8 mouse cellular contexts compared by ENCODE assay signal in genomic region chr2:35610168-35610951, GRCm38 (mm10). TPM values are rescaled to one million over a fixed set of nuclear protein-coding genes. Genes with fewer than 3 reads are reported as not detected.
DNase-seq lines count a peak whose midpoint lies in the region; ATAC-seq and TF ChIP-seq lines count a peak whose summit lies in the region.

No protein-coding gene starts in this region.

- 15% methylated on average over 11 of the region's 11 CpGs for WGBS in kidney, embryonic 16.5 days
- 26% methylated on average over 11 of the region's 11 CpGs for WGBS in heart, embryonic 16.5 days
- WGBS in limb, embryonic 14.5 days = 2% methylated on average over 11 of the region's 11 CpGs

- no peaks in the 10 kb centered on the region for H3K36me3 ChIP-seq in kidney, embryonic 16.5 days (ENCODE audit: insufficient read depth, low read length)
- no peaks in the 10 kb centered on the region for H3K36me3 ChIP-seq in heart, embryonic 16.5 days (ENCODE audit: control insufficient read depth, insufficient read depth)
- no peaks in the 10 kb centered on the region for H3K36me3 ChIP-seq in limb, embryonic 14.5 days (ENCODE audit: control insufficient read depth, insufficient read depth, low read length)

- DNase-seq in kidney, adult 11 months = no peak
- no peak for DNase-seq in limb, embryonic 14.5 days (ENCODE audit: low spot score)
- peak; percentile 60 to 71 for DNase-seq in right cerebral cortex, postnatal 36 days (ENCODE audit: low spot score in 2 of 2)
- no peak for DNase-seq in adrenal gland, adult 18-20 months (ENCODE audit: low spot score in 2 of 2)
- no peak for DNase-seq in gastrocnemius, adult 18-20 months (ENCODE audit: low spot score)

- ATAC-seq in kidney, embryonic 16.5 days (ENCODE audit: low FRiP score, low TSS enrichment) = no peak
- ATAC-seq in heart, embryonic 16.5 days (replicated peaks; ENCODE audit: extremely low read depth, insufficient read depth, low FRiP score) = no peak
- ATAC-seq in limb, embryonic 14.5 days (ENCODE audit: low FRiP score, low read depth) = peak; percentile 49; the same call in 1 of the 2 replicates

- peak overlapping the region; percentile 9; the same call in 1 of the 2 replicates for H3K4me2 ChIP-seq in kidney, embryonic 16.5 days (replicated peaks; ENCODE audit: low read depth, low read length)
- H3K4me2 ChIP-seq in heart, embryonic 16.5 days (ENCODE audit: low read depth, low read length) = peak overlapping the region; percentile 24; the same call in 1 of the 2 replicates
- H3K4me2 ChIP-seq in limb, embryonic 14.5 days (replicated peaks; ENCODE audit: low read depth, low read length, severe bottlenecking) = peak overlapping the region; percentile 43

- peaks cover 59% of the 10 kb centered on the region for H3K4me1 ChIP-seq in kidney, embryonic 16.5 days (ENCODE audit: insufficient read depth, low read length)
- peaks cover 19% of the 10 kb centered on the region for H3K4me1 ChIP-seq in cortical plate, adult 2 months (ENCODE audit: control insufficient read depth, insufficient read depth, low read length)
- H3K4me1 ChIP-seq in heart, embryonic 16.5 days (ENCODE audit: control insufficient read depth, insufficient read depth, low read length) = peaks cover 73% of the 10 kb centered on the region
- peaks cover 44% of the 10 kb centered on the region for H3K4me1 ChIP-seq in limb, embryonic 14.5 days (ENCODE audit: control insufficient read depth, insufficient read depth, low read length)

- TF ChIP-seq CTCF in cortical plate, adult 2 months (IDR thresholded peaks at IDR 0.05; ENCODE audit: extremely low read depth, insufficient read depth, low read length) = no peak

- no peaks in the 10 kb centered on the region for H3K27me3 ChIP-seq in kidney, embryonic 16.5 days (ENCODE audit: insufficient read depth, low read length)
- H3K27me3 ChIP-seq in heart, embryonic 16.5 days (ENCODE audit: control insufficient read depth, insufficient read depth, low read length) = no peaks in the 10 kb centered on the region
- H3K27me3 ChIP-seq in limb, embryonic 14.5 days (ENCODE audit: control insufficient read depth, insufficient read depth, low read length) = no peaks in the 10 kb centered on the region

- no peak for TF ChIP-seq POLR2A in cortical plate, adult 2 months (IDR thresholded peaks at IDR 0.05; ENCODE audit: extremely low read depth, insufficient read depth, low read length)
- TF ChIP-seq POLR2A in limb, embryonic 14.5 days (IDR thresholded peaks at IDR 0.05; ENCODE audit: borderline replicate concordance, extremely low read depth, insufficient read depth, insufficient read length) = no peak

- H3K4me3 ChIP-seq in kidney, embryonic 16.5 days (ENCODE audit: low read length) = no peak overlapping the region
- no peak overlapping the region for H3K4me3 ChIP-seq in cortical plate, adult 2 months (ENCODE audit: insufficient read depth, low read length)
- H3K4me3 ChIP-seq in heart, embryonic 16.5 days (ENCODE audit: low read length) = no peak overlapping the region
- H3K4me3 ChIP-seq in limb, embryonic 14.5 days (replicated peaks; ENCODE audit: low read length) = no peak overlapping the region

- H3K9me3 ChIP-seq in kidney, embryonic 16.5 days (ENCODE audit: low read length) = no peaks in the 10 kb centered on the region
- no peaks in the 10 kb centered on the region for H3K9me3 ChIP-seq in heart, embryonic 16.5 days (replicated peaks; ENCODE audit: control insufficient read depth, low read length)
- H3K9me3 ChIP-seq in limb, embryonic 14.5 days (ENCODE audit: control insufficient read depth, low read length) = no peaks in the 10 kb centered on the region

- H3K27ac ChIP-seq in kidney, embryonic 16.5 days (ENCODE audit: low read length) = no peak overlapping the region
- peak overlapping the region; percentile 11; the same call in 1 of the 2 replicates for H3K27ac ChIP-seq in cortical plate, adult 2 months (ENCODE audit: insufficient read depth, low read length)
- H3K27ac ChIP-seq in heart, embryonic 16.5 days (ENCODE audit: low read length) = peak overlapping the region; percentile 70
- peak overlapping the region; percentile 43; the same call in 1 of the 2 replicates for H3K27ac ChIP-seq in limb, embryonic 14.5 days (replicated peaks; ENCODE audit: low read depth, low read length)

- H3K9ac ChIP-seq in kidney, embryonic 16.5 days (replicated peaks; ENCODE audit: low read length) = 0 out of 2 replicates have a peak overlapping the region, but pooled peaks have one; percentile 15
- peak overlapping the region; percentile 21 for H3K9ac ChIP-seq in heart, embryonic 16.5 days (ENCODE audit: low read length)
- no peak overlapping the region; the same call in 1 of the 2 replicates for H3K9ac ChIP-seq in limb, embryonic 14.5 days (ENCODE audit: low read depth, low read length, severe bottlenecking)

RNA-seq across cellular contexts. Expression of gene Dab2ip, which starts 52.3 kb away (rescaled TPM):
- 26.3 and 28.5 TPM in 2 replicates for polyA plus RNA-seq in kidney, embryonic 16.5 days (2015; fragmentation: Nextera tagmentation; extraction: Ambion mirVana)
- 114 and 120 TPM in 2 replicates for polyA plus RNA-seq in cortical plate, adult 2 months (2012; rRNA removed)
- polyA plus RNA-seq in heart, embryonic 16.5 days (2015; fragmentation: Nextera tagmentation; extraction: Ambion mirVana) = 27.1 and 32.9 TPM in 2 replicates
- 69.8 and 89.3 TPM in 2 replicates for polyA plus RNA-seq in limb, embryonic 14.5 days (2012; rRNA removed)
- polyA plus RNA-seq in limb, embryonic 14.5 days (2014; fragmentation: Nextera tagmentation; extraction: Ambion mirVana) = 62.2 and 69.8 TPM in 2 replicates
- 10 to 100 TPM; 43.5 to 87.3 TPM for total RNA-seq in adrenal gland, adult 18-20 months (2021)
- total RNA-seq in gastrocnemius, adult 18-20 months (2021) = 10 to 100 TPM; 41.7 to 46.3 TPM

Comparison
In these comparisons a context has a peak if more than half of its experiments do, and no peak if none do; other contexts are left out.
1. DNase-seq: peak in right cerebral cortex, postnatal 36 days (2 of 2); none in kidney, adult 11 months (single experiment), limb, embryonic 14.5 days (single experiment), adrenal gland, adult 18-20 months (0 of 2) and gastrocnemius, adult 18-20 months (single experiment).
2. Peak in every context shown above with its lines, with median percentiles within 50 percentile points of each other: H3K4me2 ChIP-seq.